Mouse (Mus musculus): ENCODE results near the gene Mcm3ap.
A peak's percentile ranks its signal among the peaks of the same experiment; 100 is the strongest.

The Mcm3ap gene

GRCm38 (mm10) chr10:76495501-76495900 lies 26.8 kb downstream of the Mcm3ap start:
- no peak for DNase-seq (ENCODE audit: low spot score)

DNA sequence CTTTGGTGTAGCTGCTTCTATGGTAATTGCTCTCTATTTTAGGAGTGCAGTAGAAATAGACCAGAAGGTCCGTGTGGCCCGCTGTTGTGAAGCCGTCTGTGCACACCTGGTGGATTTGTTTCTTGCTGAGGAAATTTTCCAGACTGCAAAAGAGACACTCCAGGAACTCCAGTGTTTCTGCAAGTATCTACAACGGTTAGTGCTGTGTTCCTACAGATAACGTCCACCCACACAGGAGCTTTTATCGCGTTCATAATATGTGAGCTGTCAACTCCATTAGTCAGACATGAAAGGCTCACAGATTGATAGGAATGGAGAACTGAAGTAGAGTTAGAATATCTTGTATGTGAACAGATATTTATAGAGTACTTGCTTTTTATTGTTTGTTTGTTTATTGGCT lies 27.6 kb downstream of the Mcm3ap start:
- no peak for DNase-seq (ENCODE audit: low spot score)

DNA sequence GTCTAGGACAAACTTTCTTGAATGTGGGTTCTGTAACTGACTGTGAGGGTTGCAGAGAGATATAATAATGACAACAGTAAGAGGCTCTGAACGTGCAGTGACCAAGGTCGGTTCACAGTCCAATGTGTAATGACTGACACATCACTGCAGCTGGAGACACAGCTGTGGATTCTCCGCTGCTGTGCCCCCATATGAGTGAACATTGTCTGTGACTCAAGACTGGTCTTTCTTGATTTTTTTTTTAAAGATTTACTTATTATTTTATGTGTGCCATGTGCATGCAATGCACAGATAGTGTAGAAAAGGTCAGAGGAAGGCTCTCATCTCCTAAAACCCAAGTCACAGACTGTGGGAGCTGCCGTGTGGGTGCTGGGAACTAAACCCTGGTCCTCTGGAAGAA lies 28.8 kb downstream of the Mcm3ap start:
- DNase-seq (ENCODE audit: low spot score) = no peak

- no peak for DNase-seq (ENCODE audit: low spot score)
Observed at GRCm38 (mm10) chr10:76504271-76504943, 35.7 kb downstream of the Mcm3ap start.

- DNase-seq (ENCODE audit: low spot score) = no peak
Observed at GRCm38 (mm10) chr10:76505865-76506264, 37.1 kb downstream of the Mcm3ap start.

GRCm38 (mm10) chr10:76512965-76513583 lies 44.3 kb downstream of the Mcm3ap start:
- peak; percentile 70 for DNase-seq (ENCODE audit: low spot score)

DNA sequence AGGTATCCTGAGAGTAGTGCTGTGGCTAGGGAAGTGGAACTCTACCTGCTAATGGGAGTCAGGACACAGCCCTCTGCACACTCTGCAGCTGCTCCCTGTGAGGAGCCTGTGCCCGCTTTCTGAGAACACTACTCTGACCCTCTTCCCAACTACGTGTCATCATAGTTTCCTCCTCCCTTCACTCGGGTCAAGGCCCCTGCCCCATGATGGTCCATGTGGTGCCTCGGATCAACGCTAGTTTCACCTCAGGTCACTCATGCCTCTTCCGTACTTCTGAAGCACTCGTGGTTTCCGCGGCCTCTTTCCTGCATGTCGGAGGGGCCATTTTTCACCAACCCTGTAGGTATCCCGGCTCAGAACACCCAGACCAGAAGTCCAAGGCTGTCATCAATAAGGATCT lies 62.2 kb downstream of the Mcm3ap start:
- DNase-seq (ENCODE audit: low spot score) = no peak

DNA sequence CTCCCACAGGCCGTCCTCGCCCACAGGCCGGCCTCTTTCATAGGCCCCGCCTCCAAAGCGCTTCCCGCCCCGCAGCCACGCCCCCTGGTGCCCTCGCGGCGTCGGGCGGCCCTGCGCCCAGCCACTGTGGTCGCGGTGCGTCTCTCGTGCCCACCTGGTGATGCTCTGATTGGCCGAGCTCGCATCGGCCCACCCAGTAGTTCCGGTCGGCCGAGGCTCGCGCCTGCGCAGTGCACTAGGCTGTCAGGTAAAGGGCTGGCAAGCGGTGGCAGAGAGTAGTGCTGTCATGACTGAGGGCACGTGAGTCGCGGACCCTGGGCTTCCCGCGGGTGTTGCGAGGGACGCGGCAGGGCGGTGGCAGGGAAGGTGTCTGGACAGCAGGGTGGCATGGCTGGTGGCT lies 62.6 kb downstream of the Mcm3ap start, which contains the start of gene Lss:
Gene Lss (plus strand): TSS at position 214 of the 400 bp plus-strand sequence.
- DNase-seq (ENCODE audit: low spot score) = peak; percentile 93

GRCm38 (mm10) chr10:76531828-76532227 lies 63.1 kb downstream of the Mcm3ap start:
- DNase-seq (ENCODE audit: low spot score) = no peak

- DNase-seq (ENCODE audit: low spot score) = no peak
Observed at GRCm38 (mm10) chr10:76535526-76535925, 66.8 kb downstream of the Mcm3ap start.

- no peak for DNase-seq (ENCODE audit: low spot score)
Observed at GRCm38 (mm10) chr10:76537619-76538018, 68.9 kb downstream of the Mcm3ap start.

DNA sequence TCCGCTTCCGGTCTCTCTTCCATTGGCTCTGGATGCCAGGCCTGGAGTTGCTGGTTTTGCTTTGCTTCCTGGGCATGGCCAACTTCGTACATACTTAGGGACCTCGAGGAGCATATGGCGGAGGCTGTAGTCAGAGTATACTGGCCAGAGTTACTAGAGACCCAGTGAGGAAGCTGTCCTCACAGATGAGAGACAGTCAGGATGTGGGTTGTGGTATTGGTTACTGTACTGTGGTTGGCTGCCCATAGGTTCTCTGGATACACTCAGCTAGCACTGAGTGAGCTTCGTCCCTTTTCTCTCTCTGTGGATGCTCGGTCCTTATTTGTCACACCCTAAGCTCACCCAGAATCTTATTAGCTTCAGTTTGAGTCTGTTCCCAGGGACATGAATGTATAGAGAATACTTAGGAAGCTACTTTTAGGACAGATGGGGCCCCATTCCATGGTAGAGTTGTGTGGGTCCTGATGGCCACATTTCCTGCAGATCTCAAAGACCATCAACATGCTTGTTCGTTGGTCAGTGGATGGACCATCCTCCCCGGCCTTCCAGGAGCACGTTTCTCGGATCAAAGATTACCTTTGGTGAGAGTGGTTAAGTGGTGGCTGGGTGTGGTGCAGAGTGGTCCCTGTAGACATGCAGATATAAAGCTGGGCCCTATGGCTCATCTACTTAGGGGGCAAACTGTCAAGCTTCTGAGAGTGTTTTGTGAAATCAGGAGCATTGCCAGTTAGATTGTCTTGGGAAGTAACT lies 72.8 kb downstream of the Mcm3ap start:
- no peak for DNase-seq (ENCODE audit: low spot score)

DNA sequence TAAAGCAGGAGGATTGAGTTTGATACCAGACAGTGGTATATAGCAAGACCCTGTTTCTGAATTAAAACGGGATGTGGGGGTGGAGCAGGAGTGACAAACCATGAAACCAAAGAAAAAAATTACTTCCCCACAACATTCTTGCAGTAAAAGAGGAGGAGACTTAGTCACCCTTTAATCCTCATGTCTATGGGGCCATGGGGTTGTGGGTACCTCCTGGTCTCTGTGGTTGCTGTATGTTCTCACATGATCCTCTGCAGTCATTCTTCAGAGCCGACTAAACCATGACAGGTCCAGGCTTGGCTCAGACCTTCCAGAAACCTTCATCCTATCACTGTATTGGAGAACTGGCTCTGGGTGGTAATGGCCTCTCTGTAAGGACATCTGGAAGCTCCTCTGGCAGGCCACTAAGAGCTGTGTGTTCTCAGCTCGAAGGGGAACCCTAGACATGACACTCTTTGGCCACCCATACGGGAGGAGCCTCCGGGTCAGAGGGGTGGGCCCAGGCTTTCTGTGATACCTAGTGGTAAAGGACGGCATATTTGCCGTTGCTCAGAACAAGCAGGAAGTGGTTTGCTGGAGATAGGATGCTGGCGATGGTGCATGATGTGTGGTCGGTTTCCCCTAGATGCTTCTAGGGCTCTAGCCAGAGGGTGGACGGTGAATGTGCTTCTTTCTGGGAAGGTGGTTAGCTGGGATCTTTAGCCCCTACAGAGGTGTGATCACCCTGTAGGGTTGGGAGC lies 74.1 kb downstream of the Mcm3ap start:
- no peak for DNase-seq (ENCODE audit: low spot score)

DNA sequence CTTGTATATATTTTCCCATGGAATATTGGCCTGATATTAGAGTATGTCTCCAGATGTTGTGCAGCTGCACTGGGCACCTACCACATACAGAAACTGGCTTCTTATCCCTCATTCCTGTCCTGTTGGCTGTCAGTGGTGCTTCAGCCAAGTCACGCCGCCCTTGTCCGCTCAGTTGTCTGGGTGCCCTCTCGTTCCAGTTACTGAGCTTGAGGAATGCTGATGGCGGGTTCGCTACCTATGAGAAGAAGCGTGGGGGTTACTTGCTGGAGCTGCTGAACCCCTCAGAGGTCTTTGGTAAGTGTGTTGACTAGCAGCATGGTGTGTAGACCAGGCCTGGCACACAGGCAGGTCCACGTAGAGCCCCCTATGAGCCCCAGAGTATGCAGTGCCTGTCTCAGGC lies 77.8 kb downstream of the Mcm3ap start:
- no peak for DNase-seq (ENCODE audit: low spot score)

DNA sequence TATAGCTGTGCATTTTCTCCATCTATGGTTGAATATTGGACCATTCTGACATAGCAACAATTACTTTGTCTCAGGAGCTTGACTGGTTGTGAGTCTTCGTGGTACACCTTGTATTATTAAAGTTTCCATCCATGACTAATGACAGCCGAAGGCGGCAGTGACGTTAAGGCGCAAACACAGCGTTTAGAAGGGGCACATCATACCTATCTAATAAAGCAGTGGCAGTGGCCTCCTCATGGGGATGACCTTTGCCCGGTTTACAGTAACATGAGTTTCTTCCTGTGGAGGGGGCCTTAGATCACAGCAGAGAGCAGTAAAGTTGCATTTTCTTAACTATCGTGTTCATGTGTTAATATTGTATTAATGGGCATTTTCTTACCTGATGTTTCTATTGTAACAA lies 79.5 kb downstream of the Mcm3ap start:
- no peak for DNase-seq (ENCODE audit: low spot score)

- DNase-seq (ENCODE audit: low spot score) = no peak
Observed at GRCm38 (mm10) chr10:76550458-76550857, 81.7 kb downstream of the Mcm3ap start.

- DNase-seq (ENCODE audit: low spot score) = no peak
Observed at GRCm38 (mm10) chr10:76551556-76551955, 82.8 kb downstream of the Mcm3ap start.

GRCm38 (mm10) chr10:76554061-76554460 lies 85.3 kb downstream of the Mcm3ap start:
- no peak for DNase-seq (ENCODE audit: low spot score)

GRCm38 (mm10) chr10:76561972-76562371 lies 93.2 kb downstream of the Mcm3ap start, which contains the start of gene Spatc1l:
Gene Spatc1l, plus strand, starts transcription at chr10:76562272.
- DNase-seq (ENCODE audit: low spot score) = no peak
